Mouse (Mus musculus) heart, postnatal 4 days (tissue): Measurements from ENCODE around the gene Ercc4. TPM values are rescaled to one million over a fixed set of nuclear protein-coding genes. Genes with fewer than 3 reads are reported as not detected.

Source experiments
- DNase-seq: peaks from one replicate; pipeline ENCODE4 v3.0.0; 2021
- total RNA-seq, 2 experiments: library from RNA; stranded (reverse); gene quantifications; 2 replicates each; pipeline ENCODE4 v1.2.3; 2021

The Ercc4 gene
- total RNA-seq, 2 experiments from 2014 or later, result 10.9 to 12.3 TPM

- DNase-seq, result no peak
These were observed 38.5 kb downstream of the Ercc4 start for GRCm38 (mm10) chr16:13147810-13148555.

DNA sequence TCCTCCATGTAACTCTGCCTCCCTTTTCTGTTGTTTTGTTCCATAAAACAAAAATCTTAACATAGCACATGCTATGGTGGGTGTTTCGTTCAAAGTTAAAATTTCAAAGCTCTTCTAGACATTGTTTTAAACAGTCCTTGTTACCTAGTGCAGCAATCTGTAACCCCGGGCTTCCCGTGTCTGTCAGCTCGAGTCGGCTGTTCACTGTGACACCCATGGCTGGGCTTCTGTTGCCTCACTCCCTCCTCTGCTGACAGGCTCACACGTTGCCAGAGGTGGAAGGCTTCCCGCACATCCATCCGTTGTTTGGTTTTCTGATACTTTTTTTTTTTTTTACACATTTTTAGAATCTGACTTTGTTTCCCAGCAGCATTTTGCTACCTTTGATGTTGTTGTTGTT, 40.5 kb downstream of the Ercc4 start:
- no peak for DNase-seq

GRCm38 (mm10) chr16:13150790-13151189, 41.3 kb downstream of the Ercc4 start:
- DNase-seq, result no peak

DNA sequence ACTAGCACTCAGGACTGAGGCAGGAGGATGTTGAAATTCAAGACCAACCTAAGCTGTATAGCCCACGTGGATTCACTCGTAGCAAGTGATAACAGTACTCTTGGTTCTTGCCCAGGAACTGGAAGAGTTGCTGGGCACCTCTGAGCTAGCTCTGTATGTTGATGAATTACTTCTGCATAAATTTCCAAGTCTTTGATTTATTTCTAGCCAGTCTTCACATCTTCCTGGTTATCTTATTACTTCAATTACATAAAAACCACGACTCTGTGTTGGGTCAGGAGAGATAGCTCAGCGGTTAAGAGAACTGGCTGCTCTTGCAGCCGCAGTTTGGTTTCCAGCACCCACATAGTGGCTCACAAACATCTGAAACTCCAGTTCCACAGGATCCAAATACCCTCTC, 43.0 kb downstream of the Ercc4 start:
- no peak for DNase-seq

- no peak for DNase-seq
These were observed 43.7 kb downstream of the Ercc4 start for GRCm38 (mm10) chr16:13153215-13153614.

- DNase-seq, result no peak
These were observed 44.9 kb downstream of the Ercc4 start for GRCm38 (mm10) chr16:13154352-13154751.

- peak; percentile 36 for DNase-seq
These were observed 47.8 kb downstream of the Ercc4 start for GRCm38 (mm10) chr16:13157314-13157713.

DNA sequence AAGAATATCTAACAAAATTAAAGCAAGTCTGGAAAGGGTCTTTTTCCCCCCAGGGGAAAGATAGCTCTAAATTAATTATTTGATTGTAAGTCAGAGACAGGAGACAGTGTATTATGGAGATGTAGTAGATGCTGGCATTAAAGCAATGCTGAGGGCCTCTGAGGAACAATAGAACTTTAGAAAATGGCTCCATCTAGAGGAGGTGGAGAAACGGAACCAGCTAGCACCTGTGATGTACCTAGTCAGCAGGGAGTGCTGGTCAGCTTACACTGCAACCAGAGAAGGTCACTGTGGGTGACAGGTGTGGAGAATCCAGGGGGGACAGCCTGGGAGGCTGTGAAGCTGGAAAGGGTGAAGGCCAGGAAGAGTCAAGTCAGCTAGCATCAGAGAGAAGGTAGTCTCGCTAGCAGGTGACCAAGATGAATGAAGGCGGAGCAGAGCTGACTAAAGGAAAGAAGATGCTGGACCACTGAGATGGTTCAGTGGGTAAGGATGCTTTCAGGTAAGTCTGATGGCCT, 48.7 kb downstream of the Ercc4 start:
- no peak for DNase-seq

DNA sequence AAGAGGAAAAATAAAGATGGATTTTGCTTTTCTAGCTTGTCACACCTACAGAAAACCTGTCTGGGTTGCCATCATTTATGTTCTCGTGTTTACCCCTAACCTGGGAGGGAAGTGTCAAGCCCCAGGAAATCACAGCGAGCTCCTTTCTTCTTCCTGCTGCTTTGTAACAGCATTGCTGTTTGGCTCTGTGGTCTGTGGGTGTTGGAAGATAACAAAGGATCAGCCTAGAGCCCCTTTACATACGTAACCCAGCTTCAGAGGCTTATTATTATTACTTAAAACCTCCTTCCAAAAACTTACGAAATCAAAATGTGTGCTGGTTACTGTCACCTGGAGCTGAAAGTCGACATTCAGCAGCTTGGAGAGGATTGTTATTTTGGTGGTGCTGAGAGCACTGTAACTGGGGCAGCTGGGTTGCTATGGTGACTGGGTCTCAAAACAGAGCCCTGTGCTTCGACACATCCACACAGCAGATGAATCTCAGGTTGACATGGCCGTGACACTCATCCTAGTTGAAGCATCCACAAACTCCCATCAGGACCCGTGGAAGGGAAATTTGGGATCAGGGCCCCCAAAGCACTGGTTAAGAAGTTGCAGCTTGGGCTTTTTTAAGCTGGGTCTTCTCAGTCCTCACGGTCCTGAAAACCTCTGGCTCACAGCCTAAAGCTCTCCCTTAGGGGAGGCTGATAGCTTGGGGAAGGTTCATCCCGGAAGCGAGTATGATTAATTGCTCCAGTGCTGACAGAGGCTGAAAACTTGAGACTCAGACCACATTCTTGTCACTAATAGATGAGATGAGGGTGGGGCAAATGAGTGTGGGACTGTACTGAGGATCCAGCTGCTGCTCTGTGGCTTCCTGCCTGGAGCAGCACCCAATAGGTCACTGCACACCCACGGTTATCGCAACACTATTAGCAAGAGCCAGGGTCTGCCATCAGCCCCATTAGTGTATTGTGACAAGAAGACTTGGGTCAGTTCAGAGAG, 49.7 kb downstream of the Ercc4 start:
- DNase-seq, result peak; percentile 71

GRCm38 (mm10) chr16:13159927-13160644, 50.6 kb downstream of the Ercc4 start:
- DNase-seq, result peak; percentile 97

- DNase-seq, result no peak
These were observed 52.0 kb downstream of the Ercc4 start for GRCm38 (mm10) chr16:13161516-13161915.

GRCm38 (mm10) chr16:13167731-13168130, 58.2 kb downstream of the Ercc4 start:
- DNase-seq, result no peak

DNA sequence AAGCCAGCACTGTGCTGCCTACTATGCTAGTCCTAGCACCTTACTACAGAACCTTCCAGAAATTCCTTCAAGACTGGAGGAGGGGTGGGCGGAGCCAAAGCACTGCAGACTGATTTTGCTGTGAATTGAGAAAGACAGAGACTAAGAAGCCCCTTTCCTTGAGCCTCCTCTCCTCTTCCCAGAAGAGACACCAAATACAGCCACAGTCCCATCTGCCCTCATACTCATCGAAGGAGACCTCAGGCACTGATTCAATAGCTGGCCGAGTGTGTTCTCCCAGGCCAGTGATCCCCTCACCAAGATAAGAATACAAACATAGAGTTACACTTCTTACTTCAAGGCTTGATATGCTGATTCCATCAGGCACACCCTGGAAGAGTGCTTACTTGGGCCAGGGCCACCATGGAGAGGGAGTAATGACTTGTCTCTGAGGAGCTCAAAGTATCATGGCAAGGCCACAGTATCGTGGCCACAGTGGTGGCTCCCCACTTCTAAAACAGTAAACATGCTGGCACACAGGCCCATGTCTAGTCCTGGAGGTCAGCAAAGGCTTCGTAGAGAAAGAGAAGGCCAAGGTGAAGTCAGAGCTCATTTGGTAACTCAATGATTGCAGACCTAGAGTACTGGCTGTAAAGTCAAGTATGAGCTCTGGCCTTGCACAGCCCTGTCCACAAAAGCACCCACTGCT, 63.7 kb downstream of the Ercc4 start:
- no peak for DNase-seq

DNA sequence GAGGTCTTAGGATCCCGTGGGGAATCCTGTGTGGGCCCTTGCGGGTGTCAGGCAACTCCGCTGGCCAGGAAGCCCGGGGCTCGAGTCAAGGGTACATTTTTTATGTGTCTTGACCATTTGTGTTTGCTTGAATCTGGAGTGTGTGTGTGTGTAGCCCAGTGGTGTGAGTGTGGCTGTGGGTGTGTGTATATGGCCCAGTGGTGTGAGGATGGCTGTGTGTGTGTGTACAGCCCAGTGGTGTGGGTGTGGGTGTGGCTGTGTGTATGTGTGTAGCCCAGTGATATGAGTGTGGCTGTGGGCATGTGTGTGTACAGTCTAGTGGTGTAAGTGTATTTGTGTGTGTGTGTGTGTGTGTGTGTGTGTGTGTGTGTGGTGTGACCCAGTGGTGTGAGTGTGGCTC, 73.0 kb downstream of the Ercc4 start:
- no peak for DNase-seq

DNA sequence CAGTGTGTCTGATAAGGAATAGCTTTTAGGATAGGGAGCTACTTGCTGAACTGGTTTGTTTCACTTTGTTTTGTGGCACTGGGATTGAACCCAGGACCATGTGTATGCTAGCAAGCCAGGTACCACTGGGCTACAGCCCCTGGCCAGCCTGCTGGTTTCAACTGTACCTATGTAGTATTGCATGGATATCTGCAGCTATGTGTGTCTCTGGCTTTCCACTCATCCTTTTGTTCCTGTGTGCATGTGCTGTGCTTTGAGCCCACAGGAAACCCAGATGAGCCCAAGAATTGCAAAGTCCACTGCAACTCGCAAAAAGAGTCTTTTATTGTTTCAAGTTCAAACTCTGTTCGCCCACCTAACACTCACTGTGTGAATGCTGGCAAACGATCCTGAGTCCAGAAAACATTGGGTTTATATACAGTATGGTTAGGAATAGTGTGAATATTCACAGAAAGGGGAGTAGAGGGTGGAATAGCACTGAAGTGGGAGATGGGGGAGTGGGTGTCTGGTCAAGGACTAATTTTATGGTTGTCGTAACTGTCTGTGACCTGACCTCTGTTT, 73.8 kb downstream of the Ercc4 start:
- no peak for DNase-seq

GRCm38 (mm10) chr16:13184381-13184780, 74.9 kb downstream of the Ercc4 start:
- DNase-seq, result no peak

DNA sequence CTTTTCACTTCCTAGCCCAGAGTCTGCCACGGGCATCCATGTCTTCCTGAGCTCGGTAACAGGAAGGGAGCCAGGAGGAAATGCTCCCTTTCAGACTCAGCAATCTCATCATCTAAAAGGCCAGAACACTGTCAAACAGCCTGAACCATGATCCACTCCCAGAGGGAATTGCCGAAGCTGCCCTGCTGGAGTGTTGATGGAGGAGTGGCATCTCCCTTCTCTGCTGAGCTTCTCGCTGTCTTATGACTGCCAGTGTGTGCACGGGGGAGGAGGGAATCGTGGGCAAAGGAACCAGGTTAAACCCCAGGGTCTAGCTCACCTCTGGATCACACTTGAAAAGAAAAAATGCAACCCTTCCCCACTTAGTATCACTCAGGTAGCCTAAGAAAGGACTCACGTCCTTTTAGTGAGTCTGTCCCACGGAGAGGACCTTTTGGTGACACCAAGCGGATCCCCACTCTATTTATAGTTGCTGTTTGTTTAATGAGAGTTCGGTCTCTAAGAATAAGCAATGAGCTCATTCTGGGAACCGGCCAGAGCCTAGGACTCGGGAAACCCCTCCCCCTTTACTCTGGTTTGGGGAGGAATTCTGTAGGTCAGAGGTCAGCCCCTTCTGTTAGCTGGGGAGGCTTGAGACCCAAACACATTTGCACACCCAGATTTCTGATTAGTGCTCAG, 80.1 kb downstream of the Ercc4 start:
- DNase-seq, result peak; percentile 83

DNA sequence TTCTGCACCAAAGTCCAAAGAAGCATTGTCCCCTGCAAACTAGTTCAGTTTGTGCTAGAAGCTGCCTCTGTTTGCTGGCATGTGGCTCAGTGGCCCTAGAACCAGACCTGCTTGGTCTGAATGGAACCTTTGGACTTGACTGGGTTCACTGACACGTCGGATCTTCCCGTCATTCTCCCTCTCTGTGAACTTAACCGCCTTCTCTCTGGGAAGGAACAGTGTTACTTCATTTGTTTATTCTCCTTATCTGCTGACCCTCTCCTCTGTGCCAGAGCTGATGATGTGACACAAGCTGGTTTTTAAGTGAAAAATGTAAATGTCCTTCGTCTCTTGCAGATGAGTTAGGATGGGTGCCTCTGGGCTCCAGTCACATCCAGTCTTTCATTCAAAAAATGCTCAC, 81.0 kb downstream of the Ercc4 start:
- no peak for DNase-seq

DNA sequence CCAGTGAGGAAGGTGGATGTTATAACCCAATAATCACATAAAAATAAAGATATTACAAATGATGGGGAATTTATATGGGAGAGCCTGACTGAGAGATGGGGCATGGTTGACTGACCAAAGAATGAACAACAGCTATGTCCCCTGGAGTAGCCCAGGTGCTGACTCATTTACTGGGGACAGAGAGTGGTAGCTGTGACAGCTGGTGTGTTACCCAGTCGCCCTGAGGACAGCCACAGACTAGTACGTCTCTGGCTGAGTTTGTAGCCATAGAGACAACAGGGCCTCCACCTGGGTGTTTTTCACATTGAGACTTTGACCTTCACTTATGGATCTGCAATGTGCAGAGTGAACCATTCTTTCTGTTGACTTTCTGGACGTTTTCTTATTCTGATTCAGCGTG, 81.7 kb downstream of the Ercc4 start:
- DNase-seq, result no peak

DNA sequence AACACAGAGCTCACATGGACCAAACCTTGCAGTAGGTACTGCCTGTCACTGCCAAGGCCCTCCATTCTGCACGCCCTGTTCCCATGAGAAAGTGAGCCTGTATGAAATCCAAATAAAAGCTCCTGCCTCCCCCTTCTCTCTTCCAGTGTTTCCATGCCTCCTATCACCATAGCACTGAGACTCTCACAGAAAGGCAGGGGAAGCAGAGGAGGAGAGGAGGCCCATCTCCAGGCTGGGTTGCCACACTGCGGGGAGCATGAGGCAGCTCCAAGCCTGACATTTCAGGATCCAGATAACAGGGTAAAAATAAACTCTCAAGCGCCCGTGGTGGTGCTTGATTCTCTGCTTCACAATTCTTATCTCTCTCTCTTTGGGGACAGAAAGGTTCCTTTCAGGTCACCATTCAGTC, 84.2 kb downstream of the Ercc4 start:
- DNase-seq, result peak; percentile 63

GRCm38 (mm10) chr16:13194882-13195281, 85.4 kb downstream of the Ercc4 start:
- DNase-seq, result no peak
